Mouse (Mus musculus) layer of hippocampus, postnatal 14 days (tissue): ENCODE measurements around the gene Bdkrb1. TPM values are rescaled to one million over a fixed set of nuclear protein-coding genes. Genes with fewer than 3 reads are reported as not detected.
A peak's percentile ranks its signal among the peaks of the same experiment; 100 is the strongest.

Experiments
- DNase-seq, 2 experiments: peaks; one replicate each; pipeline ENCODE4 v3.0.0; 2021 to 2022; ENCODE audit warnings: low spot score in 2 of 2, mixed read lengths in 1 of 2
- long read RNA-seq, 2 experiments: library from polyadenylated mRNA; stranded (forward); transcript quantifications; one replicate each; pipeline ENCODE4 v2.0.0; 2021
- total RNA-seq, 2 experiments: library from RNA; stranded (reverse); gene quantifications; 2 replicates each; pipeline ENCODE4 v1.2.3; 2021

The Bdkrb1 gene
- total RNA-seq, result not detected
- long read RNA-seq, experiment 1, result 0 reads
- long read RNA-seq, experiment 2, result 0 reads

DNA sequence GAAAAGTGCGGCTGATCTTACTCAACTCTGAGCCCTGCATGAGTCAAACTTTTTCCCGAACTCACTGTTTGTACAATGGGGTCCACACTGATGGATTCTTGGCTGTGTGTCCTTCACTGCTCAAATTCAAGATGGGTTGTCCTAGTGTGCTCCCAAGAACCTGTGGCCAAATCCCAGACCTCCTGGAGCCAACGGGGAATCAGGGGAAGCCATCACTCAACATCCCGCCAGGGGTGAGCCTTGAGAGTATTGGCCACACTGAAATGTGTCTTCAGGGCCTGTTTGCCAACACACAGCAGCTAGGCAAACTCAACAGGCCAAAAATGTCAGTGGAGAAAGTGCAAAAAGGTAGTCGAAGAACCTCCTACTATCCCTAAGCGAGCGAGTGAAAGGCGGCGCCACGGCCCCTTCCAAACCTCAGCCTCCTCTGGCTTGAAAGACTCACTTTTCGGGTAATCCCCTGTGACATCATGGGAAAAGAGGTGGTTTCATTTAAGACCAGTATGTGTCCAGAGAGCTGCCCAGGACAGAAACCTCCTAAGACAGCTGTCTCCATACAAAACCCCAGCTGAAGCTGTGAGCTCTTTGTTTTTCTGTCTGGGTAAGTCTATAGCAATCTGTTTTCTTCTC is at the start of gene Bdkrb1:
TSS of gene Bdkrb1 (plus strand) at position 505 of the 630 bp plus-strand sequence.
- no peak for DNase-seq

DNA sequence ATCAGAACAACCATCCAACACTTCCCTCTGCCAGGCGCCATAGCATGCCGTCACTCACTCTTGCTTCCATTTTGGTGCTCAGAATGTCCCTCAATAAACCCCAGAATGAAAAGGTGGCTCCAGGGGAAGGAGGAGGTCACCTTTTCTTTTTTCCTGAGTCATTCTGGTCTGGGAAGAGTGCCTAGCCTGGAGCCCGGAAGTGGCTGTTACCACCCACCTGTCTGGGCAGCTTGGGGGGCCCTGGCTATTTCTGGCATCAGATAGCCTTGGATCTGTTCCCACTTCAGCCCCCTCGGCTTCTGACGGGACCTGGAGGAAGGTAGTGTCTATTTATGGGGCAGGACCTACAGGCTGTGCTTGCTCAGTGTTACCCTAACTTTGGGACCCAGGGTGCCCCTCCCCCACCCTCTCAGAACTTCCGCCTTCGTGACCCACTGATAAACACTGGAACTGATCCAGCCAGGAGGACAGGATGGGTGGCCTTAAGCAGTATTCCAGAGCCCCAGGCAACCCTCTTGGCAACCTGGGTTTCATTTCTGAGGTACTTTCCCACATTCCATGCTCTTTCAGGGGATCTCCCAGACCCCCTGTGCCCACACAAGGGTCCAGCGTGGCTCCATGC is 48.6 kb upstream of the Bdkrb1 start:
- no peak for DNase-seq

DNA sequence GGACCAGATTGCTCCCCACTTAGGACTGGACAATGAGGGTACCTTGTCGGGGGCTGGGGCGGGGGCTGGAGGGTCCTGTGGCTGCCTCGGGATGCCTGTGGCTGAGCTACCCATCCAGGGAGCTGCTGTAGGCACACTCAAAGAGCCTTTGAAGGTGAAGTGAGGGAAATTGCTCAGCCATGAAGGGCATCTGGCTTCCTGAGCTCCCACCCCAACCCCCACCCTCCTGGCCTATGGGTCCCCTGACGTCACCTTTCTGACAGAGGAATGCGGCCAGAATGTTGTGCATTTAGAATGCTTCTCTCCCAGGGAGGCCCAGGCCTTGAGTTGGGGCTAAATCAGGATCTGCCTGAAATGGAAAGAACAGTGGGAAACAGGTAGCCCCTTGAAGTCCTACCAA is 47.7 kb upstream of the Bdkrb1 start:
- no peak for DNase-seq

DNA sequence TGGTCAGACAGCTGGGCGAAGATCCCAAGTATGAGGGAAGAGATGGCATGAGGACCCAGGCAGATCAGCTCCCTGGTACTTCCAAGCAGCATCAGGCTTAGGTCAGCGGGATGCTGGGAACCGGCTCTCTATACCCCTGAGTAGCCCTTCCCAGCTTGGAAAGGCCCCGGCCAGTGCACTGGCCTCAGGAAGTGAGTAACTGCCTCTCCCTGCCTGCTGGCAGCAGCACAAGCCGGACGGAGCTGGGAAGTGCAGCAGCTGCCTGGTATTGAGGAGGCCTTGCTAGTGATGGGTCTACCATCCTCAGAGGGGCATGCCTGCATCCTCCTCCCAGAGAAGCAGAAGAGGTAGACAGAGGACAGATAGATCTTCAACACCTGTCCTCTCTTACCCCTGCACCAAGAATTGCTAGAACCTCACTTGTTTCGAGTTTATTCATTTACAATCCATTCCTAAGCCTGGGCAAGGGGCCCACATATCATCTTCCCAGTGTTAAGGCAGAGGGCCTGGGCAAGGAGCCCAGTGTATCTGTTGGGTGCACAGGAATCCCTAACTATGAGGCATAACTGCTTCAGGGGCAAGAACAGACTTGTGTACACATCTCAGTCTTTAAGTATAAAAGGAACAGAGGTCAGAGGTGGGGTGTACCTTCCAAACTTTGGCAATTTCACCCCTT is 45.5 kb upstream of the Bdkrb1 start:
- DNase-seq, result no peak

DNA sequence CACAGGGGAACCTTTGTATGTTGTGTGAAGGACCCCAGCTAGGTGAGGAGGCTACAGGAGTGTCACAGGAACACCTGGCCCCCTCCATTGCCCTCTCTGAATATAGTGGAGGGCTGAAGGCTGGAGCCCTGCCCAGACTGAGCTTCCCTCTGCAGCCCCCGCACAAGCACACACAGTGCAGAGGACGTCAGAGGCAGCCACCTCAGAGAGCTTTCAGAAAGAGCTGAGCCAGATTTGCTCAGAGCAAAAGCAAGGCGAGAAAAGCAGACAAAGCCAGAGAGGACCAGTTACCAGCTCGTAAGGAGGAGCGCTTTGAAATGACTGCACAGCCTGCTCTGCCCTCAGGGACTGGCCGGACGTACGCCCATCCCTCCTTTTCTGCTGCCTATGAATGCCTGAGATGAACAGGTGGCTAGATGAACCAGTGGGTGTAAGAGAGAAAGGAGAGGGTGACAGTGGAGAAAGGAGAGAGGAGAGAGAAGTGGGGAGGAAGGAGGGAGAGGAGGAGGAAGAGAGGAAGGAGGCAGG is 41.8 kb upstream of the Bdkrb1 start:
- no peak for DNase-seq

DNA sequence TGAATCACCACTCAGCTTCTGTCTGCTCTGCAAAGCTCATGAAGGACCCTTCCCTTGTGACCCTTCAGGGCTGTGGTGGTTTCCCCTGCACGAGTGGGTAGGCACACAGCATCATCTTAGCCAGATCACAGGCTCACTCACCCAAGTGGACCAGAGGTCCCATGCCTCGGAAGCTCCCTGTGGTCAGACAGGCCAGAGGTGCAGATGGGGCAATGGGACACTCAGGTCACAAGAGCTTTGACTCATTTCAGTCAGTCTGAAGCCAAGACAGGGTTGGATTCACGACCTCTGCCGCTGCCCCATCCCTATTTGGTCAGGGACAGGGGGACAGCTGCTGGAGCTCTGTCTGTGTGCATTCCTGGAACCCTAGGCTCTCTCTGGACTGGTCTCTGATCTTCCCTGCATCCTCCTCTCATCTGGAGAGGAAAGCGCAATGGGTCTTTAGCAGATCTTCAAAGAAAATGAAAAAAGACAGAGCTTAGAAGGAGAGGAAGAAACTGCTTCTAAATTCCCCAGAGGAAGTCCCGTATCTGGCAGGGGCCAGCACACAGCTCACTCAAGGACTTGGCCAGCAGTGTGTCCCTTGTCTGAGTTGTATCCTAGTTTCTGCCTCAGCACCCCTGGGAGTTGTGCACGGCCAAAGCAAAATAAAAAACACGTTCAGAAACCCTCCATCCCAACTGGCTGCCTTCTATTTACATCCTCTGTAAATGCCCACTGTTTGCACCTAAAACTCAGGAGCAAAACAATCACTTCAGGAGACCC is 40.6 kb upstream of the Bdkrb1 start:
- DNase-seq, result no peak

DNA sequence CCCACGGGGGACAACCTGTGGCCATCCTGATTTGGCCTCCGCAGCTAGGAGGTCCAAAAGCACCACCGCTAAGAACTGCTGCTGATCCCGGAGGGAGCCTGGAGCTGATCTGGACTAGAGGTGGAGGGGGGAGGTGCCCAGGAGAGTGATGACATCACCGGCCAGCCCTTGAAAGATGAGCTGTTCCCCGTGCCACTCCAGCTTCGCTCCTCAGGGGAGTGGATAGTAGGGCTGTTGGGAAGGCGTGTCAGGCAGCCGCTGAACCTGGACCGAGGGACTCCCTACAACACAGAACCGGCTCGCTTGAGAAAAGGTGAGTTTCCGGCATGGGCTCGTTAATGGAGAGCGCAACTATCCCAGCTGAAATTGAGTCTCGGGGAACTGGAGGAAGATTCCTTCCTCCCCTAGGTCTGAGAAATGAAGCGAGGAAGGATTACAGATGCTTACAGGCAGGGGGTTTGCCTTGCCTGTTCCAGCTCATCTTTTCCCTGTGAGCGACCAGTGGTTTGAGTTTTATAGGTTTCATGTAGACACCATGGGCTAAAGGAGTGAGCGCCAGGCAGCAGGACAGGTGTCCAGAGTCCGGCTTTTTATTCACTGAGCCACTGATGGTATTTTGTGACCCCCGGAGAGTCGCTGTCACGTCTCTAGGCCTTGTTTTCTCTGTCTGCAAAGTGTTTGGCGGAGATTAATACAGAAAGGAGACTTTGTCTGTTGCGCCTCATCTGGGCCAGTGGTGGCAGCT is 39.8 kb upstream of the Bdkrb1 start, which contains the start of gene Bdkrb2:
TSS of gene Bdkrb2 (plus strand) at position 291 of the 745 bp plus-strand sequence.
- DNase-seq, result no peak

DNA sequence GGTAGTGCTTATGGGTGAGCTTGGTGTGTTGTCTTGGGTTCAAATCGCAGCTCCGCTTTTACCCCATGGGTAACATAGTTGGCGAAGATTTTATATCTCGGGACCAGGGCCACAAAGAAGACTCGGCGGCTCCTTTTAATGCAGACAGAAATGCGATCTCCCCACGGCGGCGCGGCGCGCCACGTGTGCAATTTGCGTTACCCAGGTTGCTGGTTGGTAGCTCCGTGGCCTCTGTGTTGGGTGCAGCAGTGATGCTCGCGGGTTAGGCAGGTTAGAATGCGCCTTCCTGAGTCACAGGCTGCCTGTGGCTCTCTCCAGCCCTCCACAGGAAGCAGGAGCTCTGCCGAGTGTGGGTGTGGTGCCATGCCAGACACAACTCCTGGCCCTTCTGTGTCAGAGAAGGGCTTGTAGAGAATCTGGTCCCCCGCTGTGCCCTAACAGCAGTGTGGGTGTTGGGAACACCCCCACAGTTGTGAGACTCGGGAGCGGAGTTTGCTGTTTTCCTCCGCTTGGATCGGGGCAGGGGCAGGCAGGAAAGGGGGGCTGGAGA is 39.1 kb upstream of the Bdkrb1 start:
- DNase-seq, result no peak

DNA sequence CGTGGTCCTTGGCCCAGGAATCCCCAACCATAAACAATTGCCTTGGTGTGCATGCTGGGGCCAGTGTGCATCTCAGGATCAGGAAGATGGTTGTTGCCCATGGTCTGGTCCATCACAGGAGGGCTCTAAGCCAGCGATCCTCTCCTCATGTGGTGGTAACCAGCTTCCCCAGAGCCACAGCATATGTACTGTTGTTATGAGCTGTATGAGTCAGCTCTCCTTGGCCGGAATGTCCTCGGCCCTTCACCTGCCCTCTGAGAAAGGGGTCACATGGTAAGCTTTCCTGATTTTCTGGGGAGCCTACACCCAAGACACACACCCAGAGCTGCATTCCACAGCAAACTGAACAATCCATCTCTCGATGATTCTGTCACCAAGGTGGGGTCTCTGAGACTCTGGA is 37.7 kb upstream of the Bdkrb1 start:
- DNase-seq, result no peak

DNA sequence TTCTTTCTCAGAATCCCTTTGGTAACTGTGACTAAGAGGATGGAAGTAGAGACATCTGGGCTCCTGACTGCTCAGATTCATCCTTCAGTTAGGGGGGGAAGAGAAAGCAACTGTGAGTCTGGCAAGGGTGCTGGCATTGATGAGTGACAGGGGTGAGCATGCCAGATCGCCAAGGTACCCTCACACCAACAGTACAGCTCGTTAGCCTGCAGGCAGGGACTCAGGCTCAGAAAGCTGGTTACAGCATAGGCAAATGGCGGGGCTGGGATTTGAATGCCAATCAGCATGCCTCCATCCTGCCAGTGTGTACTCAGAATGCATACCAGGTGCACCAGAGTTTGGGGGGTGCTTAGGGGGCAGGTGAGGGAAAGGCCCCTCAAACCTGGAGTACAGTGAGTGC is 31.0 kb upstream of the Bdkrb1 start:
- no peak for DNase-seq

DNA sequence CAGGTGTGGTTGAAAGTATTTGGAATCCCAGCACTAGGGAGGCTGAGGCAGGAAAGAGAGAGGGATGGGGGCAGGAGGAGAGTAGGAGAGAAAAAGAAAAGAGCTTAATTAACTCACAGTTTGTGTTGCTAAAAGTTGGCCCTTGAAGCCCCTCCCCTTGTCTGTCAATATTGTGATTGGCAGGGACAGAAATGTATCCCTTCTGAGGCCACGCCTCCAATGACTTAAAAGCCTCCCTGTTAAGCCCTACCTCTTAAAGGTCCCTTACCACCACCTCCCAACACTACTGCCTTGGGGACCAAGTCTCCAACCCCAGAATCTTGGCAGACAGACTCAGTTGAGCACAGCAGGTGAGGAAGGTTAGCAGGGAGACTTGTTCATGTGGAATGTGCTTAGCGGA is 30.3 kb upstream of the Bdkrb1 start:
- no peak for DNase-seq

DNA sequence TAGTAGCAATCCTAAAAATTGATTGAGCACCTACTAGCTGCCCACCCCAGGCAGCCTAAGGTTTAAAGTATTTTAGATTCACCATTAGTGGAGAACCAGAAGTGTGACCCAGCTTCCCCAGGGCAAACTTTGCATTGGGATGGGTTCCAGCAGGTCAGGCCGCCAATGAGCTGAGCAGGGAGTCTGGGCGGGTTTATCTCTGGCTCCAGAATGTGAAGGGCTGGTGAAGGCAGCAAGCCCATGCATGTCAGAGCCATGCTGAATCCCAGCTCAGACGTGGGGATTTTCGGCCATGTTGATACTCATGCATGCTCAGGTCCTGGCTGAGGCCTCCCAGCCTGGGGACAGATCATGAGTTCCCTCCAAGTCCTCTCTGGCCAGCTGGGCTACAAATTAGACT is 28.5 kb upstream of the Bdkrb1 start:
- no peak for DNase-seq

DNA sequence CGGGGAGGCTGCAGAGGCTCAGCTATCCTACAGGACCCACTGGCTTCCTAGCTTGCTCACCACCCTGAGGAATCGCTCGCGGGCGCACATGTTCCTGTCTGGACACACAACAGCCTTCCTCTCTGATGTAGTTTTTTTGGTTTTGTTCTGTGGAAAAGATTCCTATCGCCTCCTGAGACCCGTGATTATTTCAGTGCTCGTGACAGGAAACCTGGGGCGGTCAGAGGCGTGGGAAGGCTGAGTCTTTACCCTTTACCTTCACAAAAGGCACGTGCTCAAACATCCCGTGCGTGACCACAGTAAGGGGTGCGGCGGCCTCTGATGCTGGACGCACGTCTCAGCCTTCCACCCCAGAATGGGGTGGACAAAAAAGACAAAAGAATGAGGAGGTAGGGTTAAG is 22.4 kb upstream of the Bdkrb1 start:
- no peak for DNase-seq

DNA sequence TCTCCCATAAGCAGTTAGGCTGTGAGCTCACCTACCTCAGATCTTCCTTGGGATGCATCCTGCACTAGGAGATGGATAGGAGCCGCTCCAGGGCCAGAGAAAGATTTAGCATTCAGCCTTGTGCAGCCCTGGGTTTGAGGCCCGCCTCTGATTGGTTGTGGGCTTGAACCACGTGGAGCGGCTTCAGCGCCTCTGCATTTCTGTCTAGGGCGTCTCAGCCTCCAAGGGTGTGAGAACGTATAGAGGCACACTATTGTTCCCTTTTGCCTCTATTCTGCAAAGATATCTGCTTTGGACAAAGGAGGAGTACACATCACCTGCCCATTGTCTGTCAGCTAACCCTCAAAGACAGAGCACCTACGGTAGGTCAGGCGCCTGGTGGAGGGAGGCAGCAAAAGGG is 20.4 kb upstream of the Bdkrb1 start:
- DNase-seq, result no peak

DNA sequence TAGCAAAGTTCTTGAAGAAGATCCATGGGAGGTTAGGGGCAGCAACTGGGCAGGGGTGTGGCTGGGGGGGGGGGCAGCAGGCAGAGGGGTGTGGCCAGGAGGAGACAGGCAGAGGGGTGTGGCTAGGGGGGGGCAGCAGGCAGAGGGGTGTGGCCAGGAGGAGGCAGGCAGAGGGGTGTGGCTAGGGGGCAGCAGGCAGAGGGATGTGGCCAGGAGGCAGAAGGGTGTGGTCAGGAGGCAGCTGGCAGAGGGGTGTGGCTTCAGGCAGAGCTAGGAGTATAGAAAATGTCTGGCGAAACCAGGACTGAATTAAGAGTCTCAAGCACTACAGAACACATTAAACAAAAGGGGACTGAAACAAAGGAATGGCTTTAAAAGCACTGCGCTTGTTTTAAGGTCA is 19.4 kb upstream of the Bdkrb1 start:
- DNase-seq, result no peak

DNA sequence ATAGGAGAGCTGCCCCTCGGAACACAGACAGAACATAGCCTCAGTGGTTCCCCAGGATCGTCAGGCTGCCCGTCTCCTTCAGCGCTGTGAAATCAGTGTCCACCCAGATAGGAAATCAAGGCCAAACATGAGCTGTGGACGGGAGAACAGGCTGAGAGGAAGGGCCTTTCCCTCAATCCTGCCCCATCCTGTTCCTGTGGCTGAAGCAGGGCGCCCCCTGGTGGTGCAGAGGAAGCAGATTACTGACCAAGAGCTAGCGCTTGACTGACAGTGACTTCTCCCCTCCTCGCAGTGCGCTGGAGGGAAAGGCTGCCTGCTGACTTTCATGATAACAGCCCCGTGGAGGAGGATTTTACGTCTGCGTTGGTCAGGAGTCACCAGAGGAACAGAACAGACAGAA is 18.0 kb upstream of the Bdkrb1 start:
- peak; percentile 51 to 69 for DNase-seq

DNA sequence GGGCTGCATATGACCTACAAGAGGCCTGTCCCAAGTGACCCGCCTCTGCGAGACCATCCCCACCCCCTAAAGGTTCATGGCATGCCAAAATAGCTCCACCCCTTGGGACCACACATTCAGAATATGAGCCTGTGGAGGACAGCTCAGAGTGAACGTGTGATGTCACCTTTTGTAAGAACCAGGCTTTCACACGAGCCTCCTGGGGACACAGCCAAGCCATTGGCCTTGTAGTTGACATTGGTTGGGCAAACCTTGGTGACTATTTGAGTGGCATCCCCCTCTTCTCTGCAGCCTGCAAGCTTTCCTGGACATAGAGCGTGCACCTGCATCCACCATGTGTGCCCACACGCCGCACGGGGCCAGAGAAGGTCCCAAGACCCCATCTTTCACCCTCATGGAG is 15.4 kb upstream of the Bdkrb1 start:
- no peak for DNase-seq

DNA sequence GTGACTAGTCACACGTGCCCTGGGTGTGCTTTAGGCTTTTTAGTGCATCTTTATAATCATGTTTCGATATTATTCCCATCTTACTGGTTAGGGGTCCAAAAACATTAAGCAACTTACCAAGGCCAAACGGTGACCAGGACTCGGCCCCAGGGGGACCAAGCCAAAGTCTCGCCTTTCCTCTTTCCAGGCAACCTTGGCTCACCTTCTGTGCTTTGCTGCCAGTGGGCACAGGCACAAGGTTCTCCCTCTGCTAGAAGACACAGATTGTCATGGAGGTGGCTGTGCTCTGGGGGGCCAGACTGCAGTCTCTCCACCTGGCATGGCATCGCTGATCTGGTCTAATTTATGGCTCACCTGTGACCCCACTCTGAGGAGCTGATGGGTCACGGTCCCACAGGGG is 12.1 kb upstream of the Bdkrb1 start:
- no peak for DNase-seq

DNA sequence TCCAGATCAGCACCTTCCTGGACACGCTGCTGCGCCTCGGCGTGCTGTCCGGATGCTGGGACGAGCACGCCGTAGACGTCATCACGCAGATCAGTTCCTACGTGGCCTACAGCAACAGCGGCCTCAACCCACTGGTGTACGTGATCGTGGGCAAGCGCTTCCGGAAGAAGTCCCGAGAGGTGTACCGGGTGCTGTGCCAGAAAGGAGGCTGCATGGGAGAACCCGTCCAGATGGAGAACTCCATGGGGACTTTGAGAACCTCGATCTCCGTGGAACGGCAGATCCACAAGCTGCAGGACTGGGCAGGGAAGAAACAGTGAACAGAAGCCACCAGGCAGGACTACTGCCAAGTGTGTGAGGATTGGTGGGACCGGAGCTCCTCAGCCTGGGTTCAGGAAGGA is 10.5 kb upstream of the Bdkrb1 start:
- no peak for DNase-seq

DNA sequence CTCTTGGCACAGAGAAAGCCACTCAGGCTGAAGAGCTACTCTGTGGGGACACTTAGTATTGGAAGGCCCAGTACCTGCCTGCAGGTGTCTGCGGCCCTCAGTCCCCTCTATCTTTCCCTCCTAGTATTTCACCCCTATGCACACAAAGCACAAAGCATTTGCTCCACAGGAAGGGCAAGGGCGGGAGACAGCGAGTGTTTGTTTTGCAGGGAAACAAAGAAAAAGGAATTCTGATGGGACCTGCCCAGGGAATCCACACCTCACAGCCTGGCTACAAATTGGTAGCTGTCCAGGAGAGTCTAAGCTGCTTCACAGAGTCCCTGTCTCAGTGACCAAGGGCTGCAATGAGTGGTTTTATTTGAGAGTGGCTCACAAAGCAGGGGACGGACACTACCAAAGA is 9.4 kb upstream of the Bdkrb1 start:
- no peak for DNase-seq

DNA sequence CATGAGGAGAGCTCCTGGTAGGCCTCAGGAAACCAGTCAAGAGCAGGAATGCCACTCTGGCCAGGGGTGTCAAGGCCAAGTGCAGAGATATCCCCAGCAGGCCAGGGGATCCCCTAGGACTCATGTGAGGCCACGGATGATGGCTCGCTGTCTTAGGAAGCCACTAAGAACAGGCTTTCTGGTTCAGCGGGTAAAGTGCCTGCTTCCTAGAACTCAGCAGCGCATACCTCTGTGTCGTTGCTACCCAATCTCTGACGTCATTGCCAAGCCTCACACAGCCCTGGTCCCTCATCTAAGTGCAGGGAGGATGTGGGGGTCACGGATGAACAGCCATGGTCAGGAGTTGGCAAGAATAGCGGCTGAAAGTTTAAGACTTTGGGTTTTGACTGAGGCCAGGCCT is 5.8 kb upstream of the Bdkrb1 start:
- DNase-seq, result no peak
